Mouse (Mus musculus): ENCODE measurements at regions not wholly inside any gene's neighbourhood (a gene's known extent, or its start where the extent isn't known, plus 50 kb on each side); places are given as distances from the start of the nearest gene placed in this dataset.

- no peak for DNase-seq
- intact Hi-C loops (cut with DNase I), result no loop called here
Observed at GRCm38 (mm10) chr13:101314040-101314439, 454.0 kb downstream of the Pik3r1 start.

- no peak for DNase-seq
- intact Hi-C loops (cut with DNase I), result no loop called here
Observed at GRCm38 (mm10) chr13:101311634-101312314, 456.2 kb downstream of the Pik3r1 start.

GRCm38 (mm10) chr13:101308724-101309123, 459.3 kb downstream of the Pik3r1 start:
- intact Hi-C loops (cut with DNase I), result no loop called here
- DNase-seq, result no peak

- intact Hi-C loops (cut with DNase I), result no loop called here
Observed at GRCm38 (mm10) chr13:101305695-101306413, 462.2 kb downstream of the Pik3r1 start.

GRCm38 (mm10) chr13:101305063-101305462, 463.0 kb downstream of the Pik3r1 start:
- peak in 1 of 2 experiments; percentile 9 for DNase-seq
- intact Hi-C loops (cut with DNase I), result no loop called here

More at GRCm38 (mm10) chr13:101305695-101306413, 462.2 kb downstream of the Pik3r1 start:
- DNase-seq, result no peak

- no peak for DNase-seq
- intact Hi-C loops (cut with DNase I), result no loop called here
Observed at GRCm38 (mm10) chr13:101301361-101301760, 466.7 kb downstream of the Pik3r1 start.

- DNase-seq, result no peak
- intact Hi-C loops (cut with DNase I), result no loop called here
Observed at GRCm38 (mm10) chr13:101289407-101289806, 456.2 kb upstream of the Slc30a5 start.

GRCm38 (mm10) chr13:101287131-101287530, 453.9 kb upstream of the Slc30a5 start:
- DNase-seq, result no peak
- intact Hi-C loops (cut with DNase I), result no loop called here

- intact Hi-C loops (cut with DNase I), result no loop called here
- DNase-seq, result no peak
Observed at GRCm38 (mm10) chr13:101286029-101286917, 453.0 kb upstream of the Slc30a5 start.

GRCm38 (mm10) chr13:101278127-101278526, 444.9 kb upstream of the Slc30a5 start:
- DNase-seq, result no peak
- intact Hi-C loops (cut with DNase I), result no loop called here

GRCm38 (mm10) chr13:101276766-101277165, 443.5 kb upstream of the Slc30a5 start:
- no peak for DNase-seq
- intact Hi-C loops (cut with DNase I), result no loop called here

- intact Hi-C loops (cut with DNase I), result no loop called here
- no peak for DNase-seq
Observed at GRCm38 (mm10) chr13:101274470-101275141, 441.4 kb upstream of the Slc30a5 start.

GRCm38 (mm10) chr13:101273321-101273720, 440.1 kb upstream of the Slc30a5 start:
- intact Hi-C loops (cut with DNase I), result no loop called here
- DNase-seq, result no peak

GRCm38 (mm10) chr13:101253698-101254468, 420.7 kb upstream of the Slc30a5 start:
- no peak for DNase-seq
- intact Hi-C loops (cut with DNase I), result no loop called here

- DNase-seq, result no peak
- intact Hi-C loops (cut with DNase I), result no loop called here
Observed at GRCm38 (mm10) chr13:101249369-101249768, 416.1 kb upstream of the Slc30a5 start.

GRCm38 (mm10) chr13:101244326-101244725, 411.1 kb upstream of the Slc30a5 start:
- intact Hi-C loops (cut with DNase I), result no loop called here
- no peak for DNase-seq

- intact Hi-C loops (cut with DNase I), result loop anchor here (10.0 kb wide), 1 partner anchor 456 kb away; no protein-coding TSS in a partner anchor
- DNase-seq, result no peak
Observed at GRCm38 (mm10) chr13:101238860-101239259, 405.6 kb upstream of the Slc30a5 start.

GRCm38 (mm10) chr13:101237035-101237434, 403.8 kb upstream of the Slc30a5 start:
- intact Hi-C loops (cut with DNase I), result loop anchor here (10.0 kb wide), 1 partner anchor 458 kb away; no protein-coding TSS in a partner anchor
- no peak for DNase-seq

GRCm38 (mm10) chr13:101235846-101236245, 402.6 kb upstream of the Slc30a5 start:
- no peak for DNase-seq
- intact Hi-C loops (cut with DNase I), result loop anchor here (10.0 kb wide), 1 partner anchor 459 kb away; no protein-coding TSS in a partner anchor

- DNase-seq, result no peak
- intact Hi-C loops (cut with DNase I), result loop anchor here (10.0 kb wide), 1 partner anchor 460 kb away; no protein-coding TSS in a partner anchor
Observed at GRCm38 (mm10) chr13:101235110-101235509, 401.9 kb upstream of the Slc30a5 start.
